ENCODE assay signal across 7 mouse cellular contexts in the genomic region with DNA sequence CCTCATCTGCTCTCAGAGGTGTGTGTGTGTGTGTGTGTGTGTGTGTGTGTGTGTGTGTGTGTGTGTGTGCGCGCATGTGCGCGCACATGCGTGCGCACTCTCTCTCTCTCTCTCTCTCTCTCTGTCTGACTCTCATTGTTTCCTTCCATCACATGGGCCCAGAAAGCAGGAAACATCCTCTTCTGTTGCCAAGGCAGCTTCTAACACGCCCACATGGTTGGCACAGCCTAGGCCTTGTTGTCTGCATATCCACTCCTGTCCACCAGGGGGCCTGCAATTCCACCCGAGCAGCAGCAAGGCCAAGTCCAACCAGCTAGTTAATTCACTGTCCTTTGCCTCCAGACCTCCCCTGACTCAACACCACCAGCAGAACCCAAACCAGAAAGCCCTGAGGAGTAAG. TPM values are rescaled to one million over a fixed set of nuclear protein-coding genes. Genes with fewer than 3 reads are reported as not detected.
A peak's percentile ranks its signal among the peaks of the same experiment; 100 is the strongest.
DNase-seq lines count a peak whose midpoint lies in the region; ATAC-seq and TF ChIP-seq lines count a peak whose summit lies in the region.

No protein-coding gene starts in this region.

- H3K9ac ChIP-seq in intestine, postnatal 0 days (ENCODE audit: low read depth, low read length): no peak overlapping the region
- 0 out of 2 replicates have a peak overlapping the region, but pooled peaks have one; percentile 19 for H3K9ac ChIP-seq in midbrain, embryonic 13.5 days (replicated peaks)

- intact Hi-C loops in left cerebral cortex, postnatal 4 days (cut with DNase I): no loop called here

- peak; percentile 95 for TF ChIP-seq CTCF in intestine, postnatal 0 days (IDR thresholded peaks at IDR 0.05; ENCODE audit: low read depth)

- ATAC-seq in intestine, postnatal 0 days: peak; percentile 43
- ATAC-seq in midbrain, embryonic 13.5 days: peak; percentile 21; the same call in 1 of the 2 replicates

- H3K27ac ChIP-seq in embryonic facial prominence, embryonic 10.5 days (replicated peaks): peak overlapping the region; percentile 51
- no peak overlapping the region for H3K27ac ChIP-seq in intestine, postnatal 0 days (ENCODE audit: low read depth, low read length)
- 0 out of 2 replicates have a peak overlapping the region, but pooled peaks have one; percentile 19 for H3K27ac ChIP-seq in midbrain, embryonic 13.5 days

- 50% methylated on average over 8 of the region's 8 CpGs for WGBS in embryonic facial prominence, embryonic 10.5 days
- WGBS in intestine, postnatal 0 days: 41% methylated on average over 7 of the region's 8 CpGs
- 20% methylated on average over 4 of the region's 8 CpGs for WGBS in midbrain, embryonic 13.5 days

- peak; percentile 89 for DNase-seq in adrenal gland, postnatal 10 days
- peak; percentile 87 for DNase-seq in embryonic facial prominence, embryonic 10.5 days (ENCODE audit: low spot score)
- DNase-seq in gonadal fat pad, adult 2 months (ENCODE audit: low read depth): peak; percentile 69
- peak; percentile 90 for DNase-seq in left cerebral cortex, postnatal 4 days
- DNase-seq in spleen, adult 12 weeks (ENCODE audit: low spot score): peak; percentile 83

- peak overlapping the region; percentile 93; the same call in 1 of the 2 replicates for H3K4me2 ChIP-seq in intestine, postnatal 0 days (replicated peaks; ENCODE audit: low read depth)
- peak overlapping the region; percentile 88 for H3K4me2 ChIP-seq in midbrain, embryonic 13.5 days (replicated peaks)

- H3K36me3 ChIP-seq in embryonic facial prominence, embryonic 10.5 days (replicated peaks): peaks cover 45% of the 10 kb centered on the region
- peaks cover 29% of the 10 kb centered on the region for H3K36me3 ChIP-seq in intestine, postnatal 0 days (ENCODE audit: control insufficient read depth, insufficient read depth)
- H3K36me3 ChIP-seq in midbrain, embryonic 13.5 days: peaks cover 31% of the 10 kb centered on the region

- peak overlapping the region; percentile 74; the same call in 1 of the 2 replicates for H3K4me3 ChIP-seq in embryonic facial prominence, embryonic 10.5 days
- H3K4me3 ChIP-seq in intestine, postnatal 0 days (ENCODE audit: low read depth, low read length): no peak overlapping the region
- peak overlapping the region; percentile 60; the same call in 1 of the 2 replicates for H3K4me3 ChIP-seq in midbrain, embryonic 13.5 days (replicated peaks)

- H3K4me1 ChIP-seq in embryonic facial prominence, embryonic 10.5 days: peaks cover 60% of the 10 kb centered on the region
- H3K4me1 ChIP-seq in intestine, postnatal 0 days (replicated peaks; ENCODE audit: control insufficient read depth, insufficient read depth, low read length): peaks cover 8% of the 10 kb centered on the region
- H3K4me1 ChIP-seq in midbrain, embryonic 13.5 days (replicated peaks): peaks cover 54% of the 10 kb centered on the region

- no peaks in the 10 kb centered on the region for H3K9me3 ChIP-seq in embryonic facial prominence, embryonic 10.5 days
- H3K9me3 ChIP-seq in intestine, postnatal 0 days (ENCODE audit: control insufficient read depth): no peaks in the 10 kb centered on the region
- H3K9me3 ChIP-seq in midbrain, embryonic 13.5 days: no peaks in the 10 kb centered on the region

- H3K27me3 ChIP-seq in embryonic facial prominence, embryonic 10.5 days (replicated peaks; ENCODE audit: low read depth, poor library complexity, severe bottlenecking): peaks cover 10% of the 10 kb centered on the region; the same call in 1 of the 2 replicates
- no peaks in the 10 kb centered on the region for H3K27me3 ChIP-seq in intestine, postnatal 0 days (replicated peaks; ENCODE audit: control insufficient read depth, insufficient read depth, low read length)
- no peaks in the 10 kb centered on the region for H3K27me3 ChIP-seq in midbrain, embryonic 13.5 days

RNA-seq across cellular contexts. Expression of gene Mxd3, which starts 2.0 kb away (rescaled TPM):
- total RNA-seq in adrenal gland, postnatal 10 days (2021): 10 to 100 TPM; 11.0 to 12.8 TPM
- 20.5 and 20.9 TPM in 2 replicates for polyA plus RNA-seq in embryonic facial prominence, embryonic 10.5 days (2016; fragmentation: Nextera tagmentation; extraction: Ambion mirVana)
- 1.3 and 2.2 TPM in 2 replicates for polyA plus RNA-seq in gonadal fat pad, adult 2 months (2012; rRNA removed)
- polyA plus RNA-seq in intestine, postnatal 0 days (2015; fragmentation: Nextera tagmentation; extraction: Ambion mirVana): 7.8 and 8.5 TPM in 2 replicates
- total RNA-seq in left cerebral cortex, postnatal 4 days (2021): 1 to 10 TPM; 3.6 to 5.6 TPM
- 18.4 and 19.9 TPM in 2 replicates for polyA plus RNA-seq in midbrain, embryonic 13.5 days (2015; fragmentation: Nextera tagmentation; extraction: Ambion mirVana)

RNA-seq across cellular contexts. Expression of gene Rab24, which starts 5.9 kb away (rescaled TPM):
- 10 to 100 TPM; 54.8 to 67.8 TPM for total RNA-seq in adrenal gland, postnatal 10 days (2021)
- 70.4 and 73.3 TPM in 2 replicates for polyA plus RNA-seq in embryonic facial prominence, embryonic 10.5 days (2016; fragmentation: Nextera tagmentation; extraction: Ambion mirVana)
- 82.7 and 84.8 TPM in 2 replicates for polyA plus RNA-seq in gonadal fat pad, adult 2 months (2012; rRNA removed)
- 142 and 156 TPM in 2 replicates for polyA plus RNA-seq in intestine, postnatal 0 days (2015; fragmentation: Nextera tagmentation; extraction: Ambion mirVana)
- 10 to 100 TPM; 54.8 to 58.5 TPM for total RNA-seq in left cerebral cortex, postnatal 4 days (2021)
- 99.5 and 108 TPM in 2 replicates for polyA plus RNA-seq in midbrain, embryonic 13.5 days (2015; fragmentation: Nextera tagmentation; extraction: Ambion mirVana)

RNA-seq across cellular contexts. Expression of gene Prelid1, which starts 7.3 kb away (rescaled TPM):
- total RNA-seq in adrenal gland, postnatal 10 days (2021): 100 to 1,000 TPM; 168 to 185 TPM
- 460 and 481 TPM in 2 replicates for polyA plus RNA-seq in embryonic facial prominence, embryonic 10.5 days (2016; fragmentation: Nextera tagmentation; extraction: Ambion mirVana)
- 245 and 271 TPM in 2 replicates for polyA plus RNA-seq in gonadal fat pad, adult 2 months (2012; rRNA removed)
- polyA plus RNA-seq in intestine, postnatal 0 days (2015; fragmentation: Nextera tagmentation; extraction: Ambion mirVana): 540 and 567 TPM in 2 replicates
- 100 to 1,000 TPM; 182 to 192 TPM for total RNA-seq in left cerebral cortex, postnatal 4 days (2021)
- 308 and 310 TPM in 2 replicates for polyA plus RNA-seq in midbrain, embryonic 13.5 days (2015; fragmentation: Nextera tagmentation; extraction: Ambion mirVana)

RNA-seq across cellular contexts. Expression of gene Lman2, which starts 35.0 kb away (rescaled TPM):
- total RNA-seq in adrenal gland, postnatal 10 days (2021): 100 to 1,000 TPM; 105 to 113 TPM
- 101 and 110 TPM in 2 replicates for polyA plus RNA-seq in embryonic facial prominence, embryonic 10.5 days (2016; fragmentation: Nextera tagmentation; extraction: Ambion mirVana)
- 319 and 353 TPM in 2 replicates for polyA plus RNA-seq in gonadal fat pad, adult 2 months (2012; rRNA removed)
- 85.3 and 93.0 TPM in 2 replicates for polyA plus RNA-seq in intestine, postnatal 0 days (2015; fragmentation: Nextera tagmentation; extraction: Ambion mirVana)
- total RNA-seq in left cerebral cortex, postnatal 4 days (2021): 10 to 100 TPM; 43.1 to 46.8 TPM
- 61.6 and 62.6 TPM in 2 replicates for polyA plus RNA-seq in midbrain, embryonic 13.5 days (2015; fragmentation: Nextera tagmentation; extraction: Ambion mirVana)

RNA-seq across cellular contexts. Expression of gene Rgs14, which starts 41.9 kb away (rescaled TPM):
- 1 to 10 TPM; 1.9 to 2.6 TPM for total RNA-seq in adrenal gland, postnatal 10 days (2021)
- polyA plus RNA-seq in embryonic facial prominence, embryonic 10.5 days (2016; fragmentation: Nextera tagmentation; extraction: Ambion mirVana): 0.54 and 0.97 TPM in 2 replicates
- polyA plus RNA-seq in gonadal fat pad, adult 2 months (2012; rRNA removed): 2.4 and 2.8 TPM in 2 replicates
- polyA plus RNA-seq in intestine, postnatal 0 days (2015; fragmentation: Nextera tagmentation; extraction: Ambion mirVana): 1.2 and 1.3 TPM in 2 replicates
- 1 to 10 TPM; 4.3 to 6.3 TPM for total RNA-seq in left cerebral cortex, postnatal 4 days (2021)
- polyA plus RNA-seq in midbrain, embryonic 13.5 days (2015; fragmentation: Nextera tagmentation; extraction: Ambion mirVana): 0.14 and 0.39 TPM in 2 replicates
